Mouse (Mus musculus): ENCODE data around the gene Gm8281. TPM values are rescaled to one million over a fixed set of nuclear protein-coding genes. Genes with fewer than 3 reads are reported as not detected.
"Not testable (repeated sequence)": the region's sequence is repeated elsewhere in the genome, so short reads cannot be mapped to it uniquely, and the experiment has no call there.

Gm8281 gene
- polyA plus RNA-seq (2014; fragmentation: Nextera tagmentation; extraction: Ambion mirVana), result 2.5 and 2.6 TPM in 2 replicates

DNA sequence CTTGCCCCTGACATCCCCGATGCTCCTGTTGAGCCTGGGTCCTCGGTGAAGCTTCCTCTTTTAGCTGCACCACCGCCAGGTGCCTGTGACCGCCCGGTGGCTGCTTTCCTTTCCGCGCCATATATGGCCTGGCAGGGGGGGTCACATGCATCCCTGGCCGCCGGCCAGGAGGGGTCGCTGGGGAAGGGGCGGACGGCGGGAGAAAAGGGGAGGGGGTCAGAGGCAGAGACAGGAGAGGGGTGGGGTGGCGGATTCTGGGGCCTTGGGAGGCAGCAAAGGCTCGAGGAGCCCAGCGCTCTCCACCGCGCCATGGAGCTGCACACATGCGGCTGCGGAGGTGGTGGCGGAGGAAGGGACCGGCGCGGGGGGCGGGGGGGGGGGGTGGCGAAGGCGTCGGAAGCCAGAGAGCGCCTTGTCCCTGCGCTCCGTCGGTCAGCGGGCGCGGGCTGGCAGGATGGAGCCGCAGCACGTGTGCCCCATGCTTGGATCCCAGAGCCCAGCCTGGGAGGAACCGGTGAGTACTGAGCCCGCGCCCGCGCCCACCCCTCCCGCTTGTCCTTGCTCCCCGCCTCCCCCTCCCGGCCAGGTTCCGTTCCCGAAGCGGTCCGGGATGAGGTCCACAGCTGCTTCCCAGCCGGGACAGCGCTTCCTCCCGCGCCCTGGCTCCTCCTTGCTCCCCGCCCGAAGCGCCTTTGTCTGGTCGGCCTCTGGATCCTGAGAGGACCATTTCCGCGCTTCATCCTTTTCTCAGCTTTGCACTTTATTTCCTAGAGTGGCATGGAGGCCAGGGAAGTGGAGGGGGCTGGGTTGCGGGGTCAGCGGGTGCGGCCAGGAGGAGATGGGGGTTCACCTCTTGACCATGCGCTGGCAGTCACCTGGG, at the start of gene Gm8281:
Gene Gm8281 (plus strand): TSS at position 430 of the 880 bp plus-strand sequence.
- ATAC-seq (ENCODE audit: insufficient number of reproducible peaks, insufficient read depth, low FRiP score, low read depth), result not testable (repeated sequence)

DNA sequence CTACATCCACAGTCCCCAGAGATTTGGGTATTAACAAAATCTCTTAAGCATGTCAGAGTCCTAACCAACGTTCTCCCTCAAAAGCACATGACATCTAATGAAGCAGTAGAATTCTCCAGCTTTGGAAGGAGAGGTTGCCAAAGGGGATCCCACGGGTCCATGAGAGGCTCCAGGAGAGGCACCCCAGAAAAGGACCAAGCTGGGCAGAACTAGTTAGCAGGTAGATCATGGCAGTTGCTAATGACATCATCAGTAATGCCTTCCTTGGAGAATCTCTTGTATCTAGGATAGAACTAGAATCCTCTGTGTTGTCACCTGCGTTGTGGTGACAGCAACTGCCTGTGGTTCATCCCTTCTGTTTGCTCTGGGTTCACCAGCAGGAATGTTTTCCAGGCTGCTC, 20.5 kb upstream of the Gm8281 start, which contains the start of gene 4930555G01Rik:
Gene 4930555G01Rik (plus strand): TSS at position 301 of the 400 bp plus-strand sequence.
- not testable (repeated sequence) for H3K9ac ChIP-seq (replicated peaks; ENCODE audit: low read depth, low read length); H3K4me3 ChIP-seq (ENCODE audit: low read depth, low read length); H3K27ac ChIP-seq (ENCODE audit: low read length); H3K4me2 ChIP-seq (replicated peaks; ENCODE audit: low read depth, low read length); H3K27me3 ChIP-seq (ENCODE audit: control insufficient read depth, insufficient read depth, low read length); H3K36me3 ChIP-seq (ENCODE audit: control insufficient read depth, insufficient read depth, low read length); ATAC-seq (ENCODE audit: insufficient number of reproducible peaks, insufficient read depth, low FRiP score, low read depth); H3K9me3 ChIP-seq (ENCODE audit: control insufficient read depth, low read depth, low read length); H3K4me1 ChIP-seq (ENCODE audit: control insufficient read depth, insufficient read depth, low read length)
- no CpG with 5 or more reads among the region's 3 CpGs for WGBS

More for the DNA sequence above, at the start of gene Gm8281:
- not testable (repeated sequence) for H3K36me3 ChIP-seq (ENCODE audit: control insufficient read depth, insufficient read depth, low read length); H3K27me3 ChIP-seq (ENCODE audit: control insufficient read depth, insufficient read depth, low read length); H3K9me3 ChIP-seq (ENCODE audit: control insufficient read depth, low read depth, low read length); H3K27ac ChIP-seq (ENCODE audit: low read length); H3K9ac ChIP-seq (replicated peaks; ENCODE audit: low read depth, low read length); H3K4me1 ChIP-seq (ENCODE audit: control insufficient read depth, insufficient read depth, low read length)
- Histone ChIP-seq H3K4me2 (replicated peaks; ENCODE audit: low read depth, low read length) (peak within 1 kb of the TSS; percentile 50), H3K4me3 (ENCODE audit: low read depth, low read length) (peak within 1 kb of the TSS; percentile 26; the same call in 1 of the 2 replicates)
- WGBS, result 4% methylated on average over 24 of the region's 63 CpGs

DNA sequence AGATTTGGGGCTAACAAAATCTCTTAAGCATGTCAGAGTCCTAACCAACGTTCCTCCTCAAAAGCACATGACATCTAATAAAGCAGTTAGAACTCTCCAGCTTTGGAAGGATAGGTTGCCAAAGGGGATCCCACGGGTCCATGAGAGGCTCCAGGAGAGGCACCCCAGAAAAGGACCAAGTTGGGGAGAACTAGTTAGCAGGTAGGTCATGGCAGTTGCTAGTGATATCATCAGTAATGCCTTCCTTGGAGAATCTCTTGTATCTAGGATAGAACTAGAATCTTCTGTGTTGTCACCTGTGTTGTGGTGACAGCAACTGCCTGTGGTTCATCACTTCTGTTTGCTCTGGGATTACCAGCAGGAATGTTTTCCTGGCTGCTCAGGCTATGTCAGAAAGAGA, 60.4 kb downstream of the Gm8281 start, which contains the start of gene Gm8279:
Gene Gm8279 (plus strand): TSS at position 301 of the 400 bp plus-strand sequence.
- not testable (repeated sequence) for H3K4me1 ChIP-seq (ENCODE audit: control insufficient read depth, insufficient read depth, low read length); H3K27ac ChIP-seq (ENCODE audit: low read length); H3K9me3 ChIP-seq (ENCODE audit: control insufficient read depth, low read depth, low read length); H3K27me3 ChIP-seq (ENCODE audit: control insufficient read depth, insufficient read depth, low read length); H3K4me2 ChIP-seq (replicated peaks; ENCODE audit: low read depth, low read length); H3K4me3 ChIP-seq (ENCODE audit: low read depth, low read length); ATAC-seq (ENCODE audit: insufficient number of reproducible peaks, insufficient read depth, low FRiP score, low read depth); H3K9ac ChIP-seq (replicated peaks; ENCODE audit: low read depth, low read length); H3K36me3 ChIP-seq (ENCODE audit: control insufficient read depth, insufficient read depth, low read length)
- WGBS, result 71% methylated on average over 2 of the region's 2 CpGs

Other genes starting within 250 kb of the Gm8281 start
- gene Gm3269, start 232.9 kb upstream of the Gm8281 start, polyA plus RNA-seq (2014; fragmentation: Nextera tagmentation; extraction: Ambion mirVana), result not detected in 2 replicates
- 0.52 TPM in 1 of 2 replicates, not detected in the other for gene Gm3264, start 215.5 kb upstream of the Gm8281 start, polyA plus RNA-seq (2014; fragmentation: Nextera tagmentation; extraction: Ambion mirVana)
- not detected in 2 replicates for gene Gm3278, start 178.6 kb upstream of the Gm8281 start, polyA plus RNA-seq (2014; fragmentation: Nextera tagmentation; extraction: Ambion mirVana)
- gene Gm8297, start 87.1 kb upstream of the Gm8281 start, polyA plus RNA-seq (2014; fragmentation: Nextera tagmentation; extraction: Ambion mirVana), result not detected in 2 replicates
- 0.82 TPM in 1 of 2 replicates, not detected in the other for gene Gm3298, start 55.1 kb upstream of the Gm8281 start, polyA plus RNA-seq (2014; fragmentation: Nextera tagmentation; extraction: Ambion mirVana)
- not detected in 2 replicates for gene 4930555G01Rik, start 20.4 kb upstream of the Gm8281 start, polyA plus RNA-seq (2014; fragmentation: Nextera tagmentation; extraction: Ambion mirVana)
- gene Gm8279, start 60.5 kb downstream of the Gm8281 start, polyA plus RNA-seq (2014; fragmentation: Nextera tagmentation; extraction: Ambion mirVana), result not detected in 2 replicates
- gene Gm3317, start 93.5 kb downstream of the Gm8281 start, polyA plus RNA-seq (2014; fragmentation: Nextera tagmentation; extraction: Ambion mirVana), result not detected in 2 replicates
- gene Gm8271, start 114.8 kb downstream of the Gm8281 start, polyA plus RNA-seq (2014; fragmentation: Nextera tagmentation; extraction: Ambion mirVana), result not detected in 2 replicates
- not detected in 2 replicates for gene Gm3526, start 189.5 kb downstream of the Gm8281 start, polyA plus RNA-seq (2014; fragmentation: Nextera tagmentation; extraction: Ambion mirVana)

Measured in stomach, embryonic 14.5 days (tissue).